Mouse (Mus musculus) limb, embryonic 15.5 days (tissue): ENCODE measurements around the gene Fryl. TPM values are rescaled to one million over a fixed set of nuclear protein-coding genes. Genes with fewer than 3 reads are reported as not detected.

ENCODE experiments used
- ATAC-seq: fragments of 200-750 bp; cut with Nextera tagmentation; 2 replicates; pipeline ENCODE4 v1.8.0; 2017; ENCODE audit warnings: low read depth, moderate TSS enrichment; ENCODE audit not compliant: insufficient number of reproducible peaks, low FRiP score, low TSS enrichment
- H3K27ac ChIP-seq: fragments of 300-500 bp; sonication (generic); 2 replicates; pipeline ENCODE4 v1.5.1; 2015; ENCODE audit warnings: moderate library complexity, mild to moderate bottlenecking, inconsistent platforms
- H3K27me3 ChIP-seq: fragments of 300-500 bp; sonication (generic); 2 replicates; pipeline ENCODE4 v1.6.1; 2015; ENCODE audit warnings: inconsistent platforms
- H3K36me3 ChIP-seq: fragments of 300-500 bp; sonication (generic); 2 replicates; pipeline ENCODE4 v1.6.1; 2015; ENCODE audit warnings: inconsistent platforms
- H3K4me1 ChIP-seq: fragments of 300-500 bp; sonication (generic); 2 replicates; pipeline ENCODE4 v1.6.1; 2015; ENCODE audit warnings: inconsistent platforms
- H3K4me2 ChIP-seq: fragments of 300-500 bp; sonication (generic); 2 replicates; pipeline ENCODE4 v1.6.1; 2015; ENCODE audit warnings: mild to moderate bottlenecking, inconsistent platforms
- H3K4me3 ChIP-seq: fragments of 300-500 bp; sonication (generic); 2 replicates; pipeline ENCODE4 v1.5.1; 2015; ENCODE audit warnings: mild to moderate bottlenecking, inconsistent platforms
- H3K9ac ChIP-seq: fragments of 300-500 bp; sonication (generic); 2 replicates; pipeline ENCODE4 v1.6.1; 2015; ENCODE audit warnings: inconsistent platforms
- H3K9me3 ChIP-seq: fragments of 300-500 bp; sonication (generic); 2 replicates; pipeline ENCODE4 v1.6.1; 2016; ENCODE audit warnings: inconsistent platforms
- WGBS: fragments of 180-500 bp; shearing (Covaris S2); methylation state at CpG from one replicate; pipeline ENCODE4 v1.1.7; 2015; 5-methylcytosine and 5-hydroxymethylcytosine counted together
- polyA plus RNA-seq: library from polyadenylated mRNA; unstranded; fragments of >200 nt; fragmentation: Nextera tagmentation; extraction: Ambion mirVana; gene quantifications from 2 replicates; pipeline ENCODE4 v1.2.1, GENCODE M21; 2015

Fryl gene
- polyA plus RNA-seq, 1 experiment from 2014 or later = 29.5 TPM

- Histone ChIP-seq H3K36me3 (peaks cover 7% of the 10 kb centered on the region; the same call in 1 of the 2 replicates), H3K4me2 (no peak overlapping the region), H3K4me3 (no peak overlapping the region), H3K27ac (no peak overlapping the region), H3K27me3 (no peaks in the 10 kb centered on the region), H3K9ac (no peak overlapping the region), H3K4me1 (no peaks in the 10 kb centered on the region), H3K9me3 (no peaks in the 10 kb centered on the region)
- WGBS = 85% methylated on average over 11 of the region's 11 CpGs
- ATAC-seq = no peak
Observed at GRCm38 (mm10) chr5:73144987-73145386, 111.4 kb downstream of the Fryl start.

- Histone ChIP-seq H3K4me1 (no peaks in the 10 kb centered on the region), H3K27me3 (no peaks in the 10 kb centered on the region), H3K36me3 (peaks cover 6% of the 10 kb centered on the region; the same call in 1 of the 2 replicates), H3K9me3 (no peaks in the 10 kb centered on the region), H3K4me3 (no peak overlapping the region), H3K9ac (no peak overlapping the region), H3K27ac (no peak overlapping the region), H3K4me2 (no peak overlapping the region)
- ATAC-seq = no peak
- 93% methylated on average over 2 of the region's 2 CpGs for WGBS
Observed at GRCm38 (mm10) chr5:73141712-73142111, 114.7 kb downstream of the Fryl start.

- 90% methylated on average over 8 of the region's 8 CpGs for WGBS
Observed at GRCm38 (mm10) chr5:73141161-73141560, 115.3 kb downstream of the Fryl start.

GRCm38 (mm10) chr5:73137561-73137960 is 118.9 kb downstream of the Fryl start:
- Histone ChIP-seq H3K27ac (no peak overlapping the region), H3K9ac (no peak overlapping the region), H3K4me1 (no peaks in the 10 kb centered on the region), H3K4me3 (no peak overlapping the region), H3K9me3 (no peaks in the 10 kb centered on the region), H3K27me3 (no peaks in the 10 kb centered on the region), H3K36me3 (no peaks in the 10 kb centered on the region), H3K4me2 (no peak overlapping the region)
- no peak for ATAC-seq
- WGBS = 64% methylated on average over 9 of the region's 9 CpGs

More at GRCm38 (mm10) chr5:73141161-73141560, 115.3 kb downstream of the Fryl start:
- Histone ChIP-seq H3K27ac (no peak overlapping the region), H3K4me1 (no peaks in the 10 kb centered on the region), H3K9ac (no peak overlapping the region), H3K9me3 (no peaks in the 10 kb centered on the region), H3K4me3 (no peak overlapping the region), H3K36me3 (peaks cover under 1% of the 10 kb centered on the region; the same call in 1 of the 2 replicates), H3K4me2 (no peak overlapping the region), H3K27me3 (no peaks in the 10 kb centered on the region)
- ATAC-seq = no peak

- H3K27me3 ChIP-seq = no peaks in the 10 kb centered on the region
- no peaks in the 10 kb centered on the region for H3K9me3 ChIP-seq
- H3K4me1 ChIP-seq = no peaks in the 10 kb centered on the region
- no peak overlapping the region for H3K4me2 ChIP-seq
- H3K36me3 ChIP-seq = no peaks in the 10 kb centered on the region
- H3K27ac ChIP-seq = no peak overlapping the region
- H3K4me3 ChIP-seq = no peak overlapping the region
- H3K9ac ChIP-seq = no peak overlapping the region
- no peak for ATAC-seq
- WGBS = 76% methylated on average over 2 of the region's 2 CpGs
Observed at GRCm38 (mm10) chr5:73135959-73136358, 120.5 kb downstream of the Fryl start.

- 88% methylated on average over 11 of the region's 11 CpGs for WGBS
Observed at GRCm38 (mm10) chr5:73135131-73135530, 121.3 kb downstream of the Fryl start.

GRCm38 (mm10) chr5:73133833-73134185 is 122.6 kb downstream of the Fryl start:
- Histone ChIP-seq H3K4me2 (no peak overlapping the region), H3K4me1 (no peaks in the 10 kb centered on the region), H3K36me3 (0 out of 2 replicates have a peak, but pooled peaks cover 2% of the 10 kb centered on the region), H3K27me3 (no peaks in the 10 kb centered on the region), H3K9ac (no peak overlapping the region), H3K27ac (no peak overlapping the region), H3K4me3 (no peak overlapping the region), H3K9me3 (no peaks in the 10 kb centered on the region)
- WGBS = 43% methylated on average over 5 of the region's 5 CpGs
- ATAC-seq = no peak

More at GRCm38 (mm10) chr5:73135131-73135530, 121.3 kb downstream of the Fryl start:
- Histone ChIP-seq H3K4me2 (no peak overlapping the region), H3K9me3 (no peaks in the 10 kb centered on the region), H3K4me1 (no peaks in the 10 kb centered on the region), H3K27me3 (no peaks in the 10 kb centered on the region), H3K27ac (no peak overlapping the region), H3K4me3 (no peak overlapping the region), H3K36me3 (no peaks in the 10 kb centered on the region), H3K9ac (no peak overlapping the region)
- no peak for ATAC-seq

- WGBS = 92% methylated on average over 29 of the region's 29 CpGs
- Histone ChIP-seq H3K4me3 (no peak overlapping the region), H3K4me2 (no peak overlapping the region), H3K36me3 (0 out of 2 replicates have a peak, but pooled peaks cover 8% of the 10 kb centered on the region), H3K9ac (no peak overlapping the region), H3K27ac (no peak overlapping the region), H3K4me1 (no peaks in the 10 kb centered on the region), H3K9me3 (no peaks in the 10 kb centered on the region), H3K27me3 (no peaks in the 10 kb centered on the region)
- ATAC-seq = no peak
Observed at GRCm38 (mm10) chr5:73132998-73133832, 123.2 kb downstream of the Fryl start.

- no peak overlapping the region for H3K4me2 ChIP-seq
- no peak overlapping the region for H3K4me3 ChIP-seq
- ATAC-seq = no peak
- 0 out of 2 replicates have a peak, but pooled peaks cover 8% of the 10 kb centered on the region for H3K36me3 ChIP-seq
- H3K9ac ChIP-seq = no peak overlapping the region
- H3K9me3 ChIP-seq = no peaks in the 10 kb centered on the region
- 90% methylated on average over 6 of the region's 6 CpGs for WGBS
- no peaks in the 10 kb centered on the region for H3K4me1 ChIP-seq
- H3K27me3 ChIP-seq = no peaks in the 10 kb centered on the region
- no peak overlapping the region for H3K27ac ChIP-seq
Observed at GRCm38 (mm10) chr5:73130984-73131383, 125.4 kb downstream of the Fryl start.

GRCm38 (mm10) chr5:73129871-73130270 is 126.5 kb downstream of the Fryl start:
- no peaks in the 10 kb centered on the region for H3K4me1 ChIP-seq
- no peaks in the 10 kb centered on the region for H3K9me3 ChIP-seq
- no peak overlapping the region for H3K4me2 ChIP-seq
- H3K27me3 ChIP-seq = no peaks in the 10 kb centered on the region
- WGBS = 78% methylated on average over 5 of the region's 5 CpGs
- H3K4me3 ChIP-seq = no peak overlapping the region
- peaks cover 12% of the 10 kb centered on the region; the same call in 1 of the 2 replicates for H3K36me3 ChIP-seq
- no peak overlapping the region for H3K9ac ChIP-seq
- H3K27ac ChIP-seq = no peak overlapping the region
- ATAC-seq = no peak

GRCm38 (mm10) chr5:73119969-73120725 is 136.3 kb downstream of the Fryl start:
- Histone ChIP-seq H3K9ac (no peak overlapping the region), H3K4me2 (no peak overlapping the region), H3K27me3 (no peaks in the 10 kb centered on the region), H3K4me1 (no peaks in the 10 kb centered on the region), H3K9me3 (no peaks in the 10 kb centered on the region), H3K36me3 (peaks cover 13% of the 10 kb centered on the region), H3K27ac (no peak overlapping the region), H3K4me3 (no peak overlapping the region)
- WGBS = 78% methylated on average over 13 of the region's 13 CpGs
- ATAC-seq = no peak

- H3K4me1 ChIP-seq = no peaks in the 10 kb centered on the region
- H3K9me3 ChIP-seq = no peaks in the 10 kb centered on the region
- no peak overlapping the region for H3K27ac ChIP-seq
- H3K27me3 ChIP-seq = no peaks in the 10 kb centered on the region
- no peak overlapping the region for H3K9ac ChIP-seq
- no peak for ATAC-seq
- no peak overlapping the region for H3K4me2 ChIP-seq
- H3K36me3 ChIP-seq = peaks cover 9% of the 10 kb centered on the region
- H3K4me3 ChIP-seq = no peak overlapping the region
- WGBS = 44% methylated on average over 5 of the region's 5 CpGs
Observed at GRCm38 (mm10) chr5:73119524-73119923, 136.9 kb downstream of the Fryl start.
